Mouse (Mus musculus): ENCODE data around the gene Gm19935.

- TF ChIP-seq POLR2AphosphoS2 (IDR thresholded peaks at IDR 0.05; ENCODE audit: insufficient read length, low read depth) (no peak), POLR2A (IDR thresholded peaks at IDR 0.05; ENCODE audit: insufficient read length, low read depth) (no peak), E2F4 (IDR thresholded peaks at IDR 0.05; ENCODE audit: insufficient read depth) (no peak), TCF3 (IDR thresholded peaks at IDR 0.05; ENCODE audit: insufficient read length, low read depth) (no peak), USF1 (IDR thresholded peaks at IDR 0.05; ENCODE audit: low read depth) (no peak), MAX (IDR thresholded peaks at IDR 0.05; ENCODE audit: low read depth) (no peak), REST (IDR thresholded peaks at IDR 0.05; ENCODE audit: insufficient read depth, insufficient read length) (no peak)
Observed at GRCm38 (mm10) chr8:90791616-90792015, 25.6 kb downstream of the Gm19935 start.

Measured in myocyte (in vitro differentiated cells).